Mouse (Mus musculus): ENCODE measurements around the gene Btg2. TPM values are rescaled to one million over a fixed set of nuclear protein-coding genes. Genes with fewer than 3 reads are reported as not detected.

Gene Btg2
- polyA plus RNA-seq, 1 experiment = 13.8 TPM

GRCm38 (mm10) chr1:134098726-134099515 lies 20.0 kb upstream of the Btg2 start:
- TF ChIP-seq SRF (IDR thresholded peaks at IDR 0.05; ENCODE audit: control insufficient read depth, insufficient read length, low read depth) = peak; percentile 63
- TF ChIP-seq MAX (IDR thresholded peaks at IDR 0.05; ENCODE audit: low read depth) = no peak
- TF ChIP-seq POLR2A (IDR thresholded peaks at IDR 0.05; ENCODE audit: insufficient read length, low read depth) = peak; percentile 61
- TF ChIP-seq MYOD1 (IDR thresholded peaks at IDR 0.05; ENCODE audit: control insufficient read depth in 1 of 3, insufficient read length in 2 of 3, low read depth in 2 of 3) = peak in 1 of 3 experiments; percentile 2
- TF ChIP-seq CEBPB (IDR thresholded peaks at IDR 0.05; ENCODE audit: insufficient read depth, poor library complexity, severe bottlenecking) = no peak
- no peaks in the 10 kb centered on the region for H3K27me3 ChIP-seq (ENCODE audit: control insufficient read depth, insufficient read depth, insufficient read length)
- peak overlapping the region; percentile 92 for H3K4me2 ChIP-seq (ENCODE audit: low read depth)
- H3ac ChIP-seq (ENCODE audit: control insufficient read depth, insufficient read length) = no peak overlapping the region
- H3K36me3 ChIP-seq (ENCODE audit: control insufficient read depth, insufficient read depth) = no peaks in the 10 kb centered on the region
- H3K79me2 ChIP-seq (ENCODE audit: control insufficient read depth, insufficient read depth) = no peaks in the 10 kb centered on the region
- peak overlapping the region; percentile 18 for H3K4me3 ChIP-seq

- TF ChIP-seq TCF12 (IDR thresholded peaks at IDR 0.05; ENCODE audit: insufficient read depth, poor library complexity, severe bottlenecking) (no peak), MYOD1 (IDR thresholded peaks at IDR 0.05; ENCODE audit: control insufficient read depth in 1 of 3, insufficient read length in 2 of 3, low read depth in 2 of 3) (no peak), POLR2AphosphoS2 (IDR thresholded peaks at IDR 0.05; ENCODE audit: insufficient read length, low read depth) (no peak), USF1 (IDR thresholded peaks at IDR 0.05; ENCODE audit: low read depth) (no peak), MAX (IDR thresholded peaks at IDR 0.05; ENCODE audit: low read depth) (no peak), SRF (IDR thresholded peaks at IDR 0.05; ENCODE audit: control insufficient read depth, insufficient read length, low read depth) (no peak), POLR2A (IDR thresholded peaks at IDR 0.05; ENCODE audit: insufficient read length, low read depth) (no peak), TCF3 (IDR thresholded peaks at IDR 0.05; ENCODE audit: insufficient read length, low read depth) (no peak), E2F4 (IDR thresholded peaks at IDR 0.05; ENCODE audit: insufficient read depth) (no peak), REST (IDR thresholded peaks at IDR 0.05; ENCODE audit: insufficient read depth, insufficient read length) (no peak), CEBPB (IDR thresholded peaks at IDR 0.05; ENCODE audit: insufficient read depth, poor library complexity, severe bottlenecking) (no peak), MYOG (IDR thresholded peaks at IDR 0.05; ENCODE audit: control insufficient read depth in 1 of 3, insufficient read depth in 1 of 3, insufficient read length in 2 of 3, low read depth in 2 of 3) (no peak)
- Histone ChIP-seq H3ac (ENCODE audit: control insufficient read depth, insufficient read length) (no peak overlapping the region), H3K36me3 (ENCODE audit: control insufficient read depth, insufficient read depth) (no peaks in the 10 kb centered on the region), H3K79me2 (ENCODE audit: control insufficient read depth, insufficient read depth) (no peaks in the 10 kb centered on the region), H3K4me3 (peak overlapping the region; percentile 18), H3K27me3 (ENCODE audit: control insufficient read depth, insufficient read depth, insufficient read length) (no peaks in the 10 kb centered on the region), H3K4me2 (ENCODE audit: low read depth) (peak overlapping the region; percentile 92)
Observed at GRCm38 (mm10) chr1:134097956-134098725, 19.2 kb upstream of the Btg2 start.

GRCm38 (mm10) chr1:134097080-134097855 lies 18.3 kb upstream of the Btg2 start:
- H3K4me2 ChIP-seq (ENCODE audit: low read depth) = peak overlapping the region; percentile 92
- TF ChIP-seq CEBPB (IDR thresholded peaks at IDR 0.05; ENCODE audit: insufficient read depth, poor library complexity, severe bottlenecking) (no peak), POLR2A (IDR thresholded peaks at IDR 0.05; ENCODE audit: insufficient read length, low read depth) (no peak), REST (IDR thresholded peaks at IDR 0.05; ENCODE audit: insufficient read depth, insufficient read length) (no peak), TCF3 (IDR thresholded peaks at IDR 0.05; ENCODE audit: insufficient read length, low read depth) (no peak), MYOG (IDR thresholded peaks at IDR 0.05; ENCODE audit: control insufficient read depth in 1 of 3, insufficient read depth in 1 of 3, insufficient read length in 2 of 3, low read depth in 2 of 3) (no peak), USF1 (IDR thresholded peaks at IDR 0.05; ENCODE audit: low read depth) (no peak), MAX (IDR thresholded peaks at IDR 0.05; ENCODE audit: low read depth) (no peak), TCF12 (IDR thresholded peaks at IDR 0.05; ENCODE audit: insufficient read depth, poor library complexity, severe bottlenecking) (no peak), E2F4 (IDR thresholded peaks at IDR 0.05; ENCODE audit: insufficient read depth) (no peak), MYOD1 (IDR thresholded peaks at IDR 0.05; ENCODE audit: control insufficient read depth in 1 of 3, insufficient read length in 2 of 3, low read depth in 2 of 3) (no peak), POLR2AphosphoS2 (IDR thresholded peaks at IDR 0.05; ENCODE audit: insufficient read length, low read depth) (no peak), SRF (IDR thresholded peaks at IDR 0.05; ENCODE audit: control insufficient read depth, insufficient read length, low read depth) (no peak)
- H3K4me3 ChIP-seq = no peak overlapping the region
- no peak overlapping the region for H3ac ChIP-seq (ENCODE audit: control insufficient read depth, insufficient read length)
- no peaks in the 10 kb centered on the region for H3K36me3 ChIP-seq (ENCODE audit: control insufficient read depth, insufficient read depth)
- no peaks in the 10 kb centered on the region for H3K27me3 ChIP-seq (ENCODE audit: control insufficient read depth, insufficient read depth, insufficient read length)
- no peaks in the 10 kb centered on the region for H3K79me2 ChIP-seq (ENCODE audit: control insufficient read depth, insufficient read depth)

DNA sequence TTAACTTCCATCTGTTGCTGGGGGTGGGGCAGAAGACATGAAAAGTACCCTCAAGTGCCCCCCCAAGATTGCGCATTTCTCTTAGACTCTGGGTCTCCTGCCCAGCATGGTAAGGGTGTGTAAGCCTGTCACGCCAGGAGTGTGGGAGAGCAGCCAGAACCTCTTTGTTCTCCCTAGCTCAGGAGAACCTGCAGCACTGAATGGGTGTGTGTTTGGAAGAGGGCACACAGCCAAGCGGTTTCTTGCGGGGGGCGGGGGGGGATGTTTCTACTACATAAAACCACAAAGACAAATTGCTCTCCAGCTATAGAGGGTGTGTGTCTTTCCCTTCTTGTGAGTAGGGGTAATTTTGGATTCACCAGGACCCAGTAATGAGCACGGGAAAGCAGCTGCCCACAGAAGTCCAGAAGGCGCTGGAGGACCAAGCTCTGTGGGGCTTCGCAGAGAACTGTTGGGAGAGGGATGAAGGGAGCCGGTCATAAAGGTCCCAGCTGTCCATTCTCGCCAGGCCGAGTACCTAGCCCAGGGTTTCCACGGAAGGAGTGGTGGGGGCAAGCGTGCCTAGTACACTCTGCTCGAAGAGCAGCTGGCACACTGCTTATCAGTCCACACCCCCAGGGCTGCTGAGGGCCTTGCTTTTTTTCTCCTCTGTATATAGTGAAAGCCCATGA lies 17.5 kb upstream of the Btg2 start:
- TF ChIP-seq SRF (IDR thresholded peaks at IDR 0.05; ENCODE audit: control insufficient read depth, insufficient read length, low read depth) (no peak), CEBPB (IDR thresholded peaks at IDR 0.05; ENCODE audit: insufficient read depth, poor library complexity, severe bottlenecking) (no peak), MYOG (IDR thresholded peaks at IDR 0.05; ENCODE audit: control insufficient read depth in 1 of 3, insufficient read depth in 1 of 3, insufficient read length in 2 of 3, low read depth in 2 of 3) (peak; percentile 58 to 95 (median 81)), REST (IDR thresholded peaks at IDR 0.05; ENCODE audit: insufficient read depth, insufficient read length) (no peak), MAX (IDR thresholded peaks at IDR 0.05; ENCODE audit: low read depth) (no peak), MYOD1 (IDR thresholded peaks at IDR 0.05; ENCODE audit: control insufficient read depth in 1 of 3, insufficient read length in 2 of 3, low read depth in 2 of 3) (peak in 2 of 3 experiments; percentile 81 to 91), TCF3 (IDR thresholded peaks at IDR 0.05; ENCODE audit: insufficient read length, low read depth) (peak; percentile 34), TCF12 (IDR thresholded peaks at IDR 0.05; ENCODE audit: insufficient read depth, poor library complexity, severe bottlenecking) (peak; percentile 17), USF1 (IDR thresholded peaks at IDR 0.05; ENCODE audit: low read depth) (no peak), POLR2A (IDR thresholded peaks at IDR 0.05; ENCODE audit: insufficient read length, low read depth) (no peak), E2F4 (IDR thresholded peaks at IDR 0.05; ENCODE audit: insufficient read depth) (no peak), POLR2AphosphoS2 (IDR thresholded peaks at IDR 0.05; ENCODE audit: insufficient read length, low read depth) (no peak)
- H3ac ChIP-seq (ENCODE audit: control insufficient read depth, insufficient read length) = no peak overlapping the region
- H3K36me3 ChIP-seq (ENCODE audit: control insufficient read depth, insufficient read depth) = no peaks in the 10 kb centered on the region
- no peak overlapping the region for H3K4me3 ChIP-seq
- no peaks in the 10 kb centered on the region for H3K79me2 ChIP-seq (ENCODE audit: control insufficient read depth, insufficient read depth)
- no peaks in the 10 kb centered on the region for H3K27me3 ChIP-seq (ENCODE audit: control insufficient read depth, insufficient read depth, insufficient read length)
- H3K4me2 ChIP-seq (ENCODE audit: low read depth) = peak overlapping the region; percentile 92

All from myocyte (in vitro differentiated cells).